Mouse (Mus musculus) cortical plate, adult 2 months (tissue): ENCODE measurements around the gene Olfr611.

ENCODE experiments used
- CTCF ChIP-seq: fragments of 200-500 bp; IDR thresholded peaks from 2 replicates; pipeline ENCODE4 v1.5.1; 2011; ENCODE audit warnings: mild to moderate bottlenecking, control low read depth, low read length; ENCODE audit not compliant: insufficient read depth; ENCODE audit errors: extremely low read depth
- POLR2A ChIP-seq: fragments of 200-500 bp; IDR thresholded peaks from 2 replicates; pipeline ENCODE4 v1.6.1; 2011; ENCODE audit warnings: mild to moderate bottlenecking, low read length, control low read depth; ENCODE audit not compliant: insufficient read depth; ENCODE audit errors: extremely low read depth

DNA sequence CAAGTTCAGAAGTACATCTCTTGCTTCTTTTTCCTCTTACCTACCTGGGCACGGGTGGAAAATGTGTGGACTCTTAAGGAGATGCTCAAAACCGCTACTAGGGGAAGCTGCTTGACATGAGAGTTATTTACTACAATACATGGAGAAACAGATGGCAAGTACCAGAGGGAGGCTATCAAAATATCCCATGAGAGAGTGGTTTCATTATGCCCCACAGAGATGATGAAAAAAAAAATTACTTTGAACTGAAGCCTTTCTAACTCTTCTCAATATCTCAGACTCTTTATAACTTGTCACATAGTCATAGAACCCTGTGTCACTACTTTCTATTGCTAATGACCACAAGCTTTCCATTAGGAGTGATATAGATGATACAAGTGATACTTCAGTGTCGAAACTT, 48.4 kb upstream of the Olfr611 start, which contains the start of gene Olfr616:
- no peak for TF ChIP-seq CTCF
- no peak for TF ChIP-seq POLR2A
